Mouse (Mus musculus) cerebellum, adult 2 months (tissue): Measurements from ENCODE around the gene Eef2.

Experiments
- CTCF ChIP-seq: fragments of 200-500 bp; IDR thresholded peaks from 2 replicates; pipeline ENCODE4 v1.5.1; 2011; ENCODE audit warnings: low read depth, mild to moderate bottlenecking, control low read depth, low read length, moderate library complexity, borderline replicate concordance; ENCODE audit not compliant: insufficient read depth
- POLR2A ChIP-seq: fragments of 200-500 bp; IDR thresholded peaks from 2 replicates; pipeline ENCODE4 v1.6.1; 2011; ENCODE audit warnings: low read length, control low read depth, borderline replicate concordance; ENCODE audit not compliant: insufficient read depth

GRCm38 (mm10) chr10:81189821-81190220 lies 13.4 kb downstream of the Eef2 start:
- no peak for TF ChIP-seq CTCF
- no peak for TF ChIP-seq POLR2A
